Mouse (Mus musculus): ENCODE results near the gene Nucks1. TPM values are rescaled to one million over a fixed set of nuclear protein-coding genes. Genes with fewer than 3 reads are reported as not detected.
A peak's percentile ranks its signal among the peaks of the same experiment; 100 is the strongest.
"Not testable (repeated sequence)": the region's sequence is repeated elsewhere in the genome, so short reads cannot be mapped to it uniquely, and the experiment has no call there.

Nucks1 gene
- polyA plus RNA-seq, 1 experiment from 2014 or later: 130 TPM

DNA sequence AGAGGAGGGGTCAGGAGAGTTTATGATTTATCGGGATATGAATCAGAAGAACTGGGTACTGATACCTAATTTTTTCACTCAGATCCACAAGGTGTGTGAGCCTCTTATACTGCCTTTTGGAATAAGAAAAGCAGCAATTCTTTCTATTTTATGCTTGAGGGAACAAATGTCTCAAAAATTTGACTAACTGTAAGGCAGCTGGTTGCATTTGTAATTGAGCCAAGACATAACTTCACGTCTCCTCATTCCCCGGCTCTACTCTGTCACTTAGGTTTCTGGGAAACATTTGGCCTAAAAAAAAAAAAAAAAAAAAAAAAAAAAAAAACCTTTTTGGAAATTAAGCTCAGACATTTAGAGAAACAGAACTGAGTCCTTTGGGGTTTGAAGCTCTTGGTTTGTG is 23.7 kb upstream of the Nucks1 start:
- WGBS: 70% methylated on average over 3 of the region's 3 CpGs
- ATAC-seq (ENCODE audit: insufficient number of reproducible peaks, insufficient read depth, low FRiP score, low TSS enrichment, low read depth): no peak
- no peaks in the 10 kb centered on the region for H3K4me1 ChIP-seq (replicated peaks)
- H3K27me3 ChIP-seq: no peaks in the 10 kb centered on the region
- no peak overlapping the region for H3K4me3 ChIP-seq (replicated peaks)
- no peak overlapping the region for H3K4me2 ChIP-seq
- no peak overlapping the region for H3K27ac ChIP-seq
- no peaks in the 10 kb centered on the region for H3K9me3 ChIP-seq
- H3K9ac ChIP-seq (replicated peaks): no peak overlapping the region
- no peaks in the 10 kb centered on the region for H3K36me3 ChIP-seq

GRCm38 (mm10) chr1:131890043-131890658 is 20.2 kb upstream of the Nucks1 start:
- Histone ChIP-seq H3K27me3 (no peaks in the 10 kb centered on the region), H3K36me3 (no peaks in the 10 kb centered on the region), H3K27ac (no peak overlapping the region), H3K9ac (replicated peaks) (no peak overlapping the region), H3K4me1 (replicated peaks) (no peaks in the 10 kb centered on the region), H3K4me3 (replicated peaks) (no peak overlapping the region), H3K4me2 (no peak overlapping the region), H3K9me3 (no peaks in the 10 kb centered on the region)
- 65% methylated on average over 6 of the region's 6 CpGs for WGBS
- no peak for ATAC-seq (ENCODE audit: insufficient number of reproducible peaks, insufficient read depth, low FRiP score, low TSS enrichment, low read depth)

GRCm38 (mm10) chr1:131891436-131891835 is 18.9 kb upstream of the Nucks1 start:
- H3K36me3 ChIP-seq: no peaks in the 10 kb centered on the region
- H3K4me3 ChIP-seq (replicated peaks): no peak overlapping the region
- no peak for ATAC-seq (ENCODE audit: insufficient number of reproducible peaks, insufficient read depth, low FRiP score, low TSS enrichment, low read depth)
- H3K27me3 ChIP-seq: no peaks in the 10 kb centered on the region
- H3K9me3 ChIP-seq: no peaks in the 10 kb centered on the region
- H3K27ac ChIP-seq: no peak overlapping the region
- no peak overlapping the region for H3K9ac ChIP-seq (replicated peaks)
- H3K4me1 ChIP-seq (replicated peaks): no peaks in the 10 kb centered on the region
- WGBS: 71% methylated on average over 4 of the region's 4 CpGs
- no peak overlapping the region for H3K4me2 ChIP-seq

- Histone ChIP-seq H3K4me3 (replicated peaks) (no peak overlapping the region), H3K36me3 (no peaks in the 10 kb centered on the region), H3K9ac (replicated peaks) (no peak overlapping the region), H3K9me3 (no peaks in the 10 kb centered on the region), H3K4me1 (replicated peaks) (no peaks in the 10 kb centered on the region), H3K4me2 (no peak overlapping the region), H3K27me3 (peaks cover 5% of the 10 kb centered on the region), H3K27ac (no peak overlapping the region)
- ATAC-seq (ENCODE audit: insufficient number of reproducible peaks, insufficient read depth, low FRiP score, low TSS enrichment, low read depth): no peak
- WGBS: 88% methylated on average over 4 of the region's 4 CpGs
Measured at GRCm38 (mm10) chr1:131902679-131903078, 7.7 kb upstream of the Nucks1 start.

DNA sequence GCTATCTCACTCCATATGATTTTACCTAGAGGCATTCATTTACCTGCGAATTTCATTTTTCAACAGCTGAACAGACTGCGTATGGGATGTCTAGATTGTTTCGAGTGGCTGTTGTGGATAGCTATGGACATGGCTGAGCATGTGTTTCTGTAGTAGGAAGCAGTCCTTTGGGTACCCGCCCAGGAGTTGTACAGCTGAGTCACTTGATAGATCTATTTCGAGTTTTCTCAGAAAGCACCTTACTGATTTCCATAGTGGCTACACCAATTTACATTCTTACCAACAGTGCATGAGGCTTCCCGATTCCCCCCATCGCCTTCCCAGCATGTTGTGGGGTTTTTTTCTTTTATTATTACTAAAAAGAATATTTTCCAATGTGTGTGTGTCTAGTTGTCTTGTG is 7.1 kb upstream of the Nucks1 start:
- H3K27ac ChIP-seq: no peak overlapping the region
- H3K4me2 ChIP-seq: no peak overlapping the region
- H3K27me3 ChIP-seq: peaks cover 5% of the 10 kb centered on the region
- H3K9me3 ChIP-seq: no peaks in the 10 kb centered on the region
- ATAC-seq (ENCODE audit: insufficient number of reproducible peaks, insufficient read depth, low FRiP score, low TSS enrichment, low read depth): no peak
- no peaks in the 10 kb centered on the region for H3K4me1 ChIP-seq (replicated peaks)
- H3K9ac ChIP-seq (replicated peaks): no peak overlapping the region
- 89% methylated on average over 7 of the region's 7 CpGs for whole genome bisulfite sequencing
- no peaks in the 10 kb centered on the region for H3K36me3 ChIP-seq
- no peak overlapping the region for H3K4me3 ChIP-seq (replicated peaks)

GRCm38 (mm10) chr1:131905497-131905896 is 4.8 kb upstream of the Nucks1 start:
- Histone ChIP-seq H3K9ac (replicated peaks) (no peak overlapping the region), H3K4me3 (replicated peaks) (no peak overlapping the region), H3K4me2 (no peak overlapping the region), H3K27me3 (peaks cover 8% of the 10 kb centered on the region; the same call in 1 of the 2 replicates), H3K27ac (no peak overlapping the region), H3K9me3 (no peaks in the 10 kb centered on the region), H3K4me1 (replicated peaks) (no peaks in the 10 kb centered on the region), H3K36me3 (no peaks in the 10 kb centered on the region)
- WGBS: 12% methylated on average over 1 of the region's 1 CpGs
- ATAC-seq (ENCODE audit: insufficient number of reproducible peaks, insufficient read depth, low FRiP score, low TSS enrichment, low read depth): no peak

DNA sequence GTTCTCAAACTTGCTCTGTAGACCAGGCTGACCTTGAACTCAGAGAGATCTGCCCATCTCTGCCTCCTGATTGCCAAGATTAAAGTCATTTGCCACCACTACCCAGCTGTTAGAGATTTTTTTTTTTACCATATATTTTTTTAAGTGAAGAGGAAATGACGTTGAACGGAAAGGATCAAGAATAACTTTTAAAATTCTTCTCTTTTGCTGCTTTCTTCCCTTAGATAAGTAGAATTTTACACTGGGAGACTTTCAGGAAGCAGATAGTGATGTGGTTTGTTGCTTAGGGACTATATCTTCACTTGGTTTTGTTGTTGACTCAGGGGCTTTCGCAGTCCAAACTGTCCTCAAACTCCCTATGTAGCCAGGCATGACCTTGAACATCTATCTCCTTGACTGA is 1.9 kb upstream of the Nucks1 start:
- ATAC-seq (ENCODE audit: insufficient number of reproducible peaks, insufficient read depth, low FRiP score, low TSS enrichment, low read depth): no peak
- Histone ChIP-seq H3K27me3 (peaks cover 8% of the 10 kb centered on the region; the same call in 1 of the 2 replicates), H3K4me3 (replicated peaks) (no peak overlapping the region), H3K4me2 (no peak overlapping the region), H3K9ac (replicated peaks) (no peak overlapping the region), H3K36me3 (0 out of 2 replicates have a peak, but pooled peaks cover 5% of the 10 kb centered on the region), H3K4me1 (replicated peaks) (peaks cover 12% of the 10 kb centered on the region; the same call in 1 of the 2 replicates), H3K27ac (no peak overlapping the region), H3K9me3 (no peaks in the 10 kb centered on the region)
- WGBS: 96% methylated on average over 3 of the region's 3 CpGs

- H3K4me1 ChIP-seq (replicated peaks): peaks cover 13% of the 10 kb centered on the region; the same call in 1 of the 2 replicates
- WGBS: 91% methylated on average over 2 of the region's 2 CpGs
- H3K9ac ChIP-seq (replicated peaks); H3K36me3 ChIP-seq; H3K4me2 ChIP-seq; H3K9me3 ChIP-seq; ATAC-seq (ENCODE audit: insufficient number of reproducible peaks, insufficient read depth, low FRiP score, low TSS enrichment, low read depth); H3K27ac ChIP-seq; H3K27me3 ChIP-seq; H3K4me3 ChIP-seq (replicated peaks): not testable (repeated sequence)
Measured at GRCm38 (mm10) chr1:131909236-131909635, 1.1 kb upstream of the Nucks1 start.

DNA sequence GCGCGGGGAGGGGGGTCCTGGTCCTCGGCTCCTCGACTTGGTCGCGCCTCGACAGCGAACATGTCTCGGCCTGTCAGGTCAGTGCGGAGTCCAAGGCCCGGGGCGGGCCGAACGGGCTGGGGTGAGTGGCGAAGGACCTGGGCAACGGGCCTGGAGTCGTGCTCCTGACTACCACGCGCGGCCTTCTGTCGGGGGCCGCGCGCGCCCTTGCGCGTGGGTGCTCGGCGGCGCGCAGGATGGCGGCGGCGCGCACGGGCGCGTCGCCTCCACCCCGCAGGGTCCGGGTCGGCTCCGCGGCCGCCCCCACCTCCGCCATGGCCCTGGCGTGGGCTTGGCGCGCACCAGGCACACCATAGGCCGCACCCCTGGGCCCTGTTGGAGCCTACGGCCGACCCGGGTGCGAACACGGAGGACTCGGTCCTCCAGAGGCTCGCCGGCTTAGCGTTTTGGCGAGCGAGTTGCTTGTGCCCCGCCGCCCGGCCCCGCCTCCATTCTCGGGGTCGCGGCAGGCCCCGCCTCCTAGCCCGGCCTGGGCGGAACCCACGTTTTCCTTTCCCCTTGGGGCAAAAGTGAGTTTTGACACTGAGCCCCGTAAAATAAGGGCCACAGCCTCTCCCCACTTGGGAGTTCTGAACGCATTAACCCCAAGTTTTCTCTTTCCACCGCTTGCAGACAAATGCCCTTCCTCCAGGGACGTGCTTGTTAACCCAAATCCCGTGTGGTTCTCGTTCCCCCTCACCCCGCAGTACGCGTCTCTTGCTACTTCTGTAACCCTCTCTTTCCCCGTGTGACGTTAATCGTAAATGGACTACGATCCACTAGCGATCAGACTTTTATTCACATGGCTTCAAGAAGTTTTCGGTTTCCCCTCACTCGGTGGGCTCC is 582 bp downstream of the Nucks1 start:
- Histone ChIP-seq H3K9me3 (no peaks in the 10 kb centered on the region), H3K27me3 (peaks cover 8% of the 10 kb centered on the region; the same call in 1 of the 2 replicates), H3K4me3 (replicated peaks) (peak overlapping the region; percentile 93), H3K9ac (replicated peaks) (peak overlapping the region; percentile 96), H3K4me1 (replicated peaks) (peaks cover 13% of the 10 kb centered on the region; the same call in 1 of the 2 replicates), H3K4me2 (peak overlapping the region; percentile 80), H3K36me3 (peaks cover 10% of the 10 kb centered on the region; the same call in 1 of the 2 replicates), H3K27ac (peak overlapping the region; percentile 98)
- peak; percentile 91 for ATAC-seq (ENCODE audit: insufficient number of reproducible peaks, insufficient read depth, low FRiP score, low TSS enrichment, low read depth)
- under 1% methylated on average over 87 of the region's 88 CpGs for WGBS

DNA sequence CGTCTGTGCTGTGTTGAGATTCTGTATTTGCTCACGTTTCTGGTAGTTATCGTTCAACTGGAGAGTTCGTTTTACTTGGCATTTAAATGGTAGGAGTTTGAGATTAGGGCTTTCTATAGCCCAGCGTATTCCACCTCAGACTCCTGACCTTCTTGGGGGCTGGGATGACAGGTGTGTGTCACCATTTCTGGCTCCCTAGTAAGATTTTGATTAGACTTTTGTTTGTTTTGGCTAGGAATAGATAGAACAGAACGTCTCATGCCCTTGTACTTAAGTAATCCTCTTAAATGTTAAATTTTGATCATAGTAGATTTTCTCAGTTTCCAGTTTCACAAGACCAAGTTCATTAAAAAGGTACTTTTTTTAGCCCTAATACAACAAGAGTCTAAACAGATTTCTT is 7.3 kb downstream of the Nucks1 start:
- Histone ChIP-seq H3K36me3 (peaks cover 54% of the 10 kb centered on the region), H3K4me2 (no peak overlapping the region), H3K27ac (no peak overlapping the region), H3K4me3 (replicated peaks) (no peak overlapping the region), H3K9ac (replicated peaks) (no peak overlapping the region), H3K9me3 (no peaks in the 10 kb centered on the region), H3K4me1 (replicated peaks) (peaks cover 5% of the 10 kb centered on the region; the same call in 1 of the 2 replicates), H3K27me3 (no peaks in the 10 kb centered on the region)
- WGBS: 84% methylated on average over 6 of the region's 6 CpGs
- ATAC-seq (ENCODE audit: insufficient number of reproducible peaks, insufficient read depth, low FRiP score, low TSS enrichment, low read depth): no peak

DNA sequence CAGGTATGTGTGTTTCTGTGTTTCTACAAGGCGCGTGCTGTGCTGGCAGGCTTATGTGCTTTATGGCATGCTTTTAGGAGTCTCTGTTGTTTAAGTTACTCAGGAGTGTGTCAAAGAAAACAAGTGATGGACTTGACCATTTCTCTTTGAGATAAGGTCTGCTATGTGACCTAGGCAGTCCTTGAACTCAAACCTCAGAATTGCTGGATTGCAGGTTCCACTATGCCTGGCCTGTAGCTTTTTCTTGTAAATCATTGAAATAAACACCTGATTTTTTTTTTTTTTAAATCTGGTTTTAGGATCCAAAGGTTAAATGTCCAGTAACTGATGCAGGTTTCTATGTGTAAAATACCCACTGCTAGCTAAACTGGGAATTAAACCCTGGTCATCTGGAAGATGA is 8.7 kb downstream of the Nucks1 start:
- Histone ChIP-seq H3K4me2 (no peak overlapping the region), H3K36me3 (peaks cover 61% of the 10 kb centered on the region), H3K4me3 (replicated peaks) (no peak overlapping the region), H3K9ac (replicated peaks) (no peak overlapping the region), H3K27me3 (no peaks in the 10 kb centered on the region), H3K4me1 (replicated peaks) (no peaks in the 10 kb centered on the region; the same call in 1 of the 2 replicates), H3K9me3 (no peaks in the 10 kb centered on the region), H3K27ac (no peak overlapping the region)
- no peak for ATAC-seq (ENCODE audit: insufficient number of reproducible peaks, insufficient read depth, low FRiP score, low TSS enrichment, low read depth)
- 96% methylated on average over 2 of the region's 2 CpGs for WGBS
